8 mouse cellular contexts compared by ENCODE assay signal in the genomic region with DNA sequence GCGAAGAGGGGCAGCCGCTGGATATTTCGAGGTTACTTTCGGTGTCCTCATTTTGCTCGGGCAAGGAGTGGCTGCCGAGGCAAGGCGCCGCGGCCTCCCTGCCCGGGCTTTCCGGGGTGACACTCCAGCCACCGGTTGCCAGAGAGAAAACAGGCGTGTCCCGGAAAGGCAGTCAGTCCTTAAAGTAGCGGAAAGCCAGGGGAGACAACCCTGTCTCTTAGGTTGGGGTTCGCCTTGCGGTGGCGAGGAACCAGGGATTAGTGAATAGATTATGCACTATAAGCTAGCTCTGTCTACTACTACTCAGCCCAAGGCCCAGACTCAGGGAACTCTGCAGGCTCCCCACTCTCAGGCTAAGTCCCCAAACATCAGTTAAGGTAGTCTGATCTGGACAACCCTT. TPM values are rescaled to one million over a fixed set of nuclear protein-coding genes. Genes with fewer than 3 reads are reported as not detected.
A peak's percentile ranks its signal among the peaks of the same experiment; 100 is the strongest.
DNase-seq lines count a peak whose midpoint lies in the region; ATAC-seq and TF ChIP-seq lines count a peak whose summit lies in the region.
"Not testable (repeated sequence)": the region's sequence is repeated elsewhere in the genome, so short reads cannot be mapped to it uniquely, and the experiment has no call there.

No protein-coding gene starts in this region.

- H3K9ac ChIP-seq in heart, embryonic 11.5 days (ENCODE audit: low read depth, low read length); hindbrain, embryonic 14.5 days; kidney, embryonic 16.5 days (replicated peaks; ENCODE audit: low read length); liver, embryonic 14.5 days (replicated peaks); neural tube, embryonic 12.5 days: not testable (repeated sequence)

- not testable (repeated sequence) for H3K36me3 ChIP-seq in heart, embryonic 11.5 days (ENCODE audit: control insufficient read depth, insufficient read depth, low read length); hindbrain, embryonic 14.5 days (replicated peaks; ENCODE audit: control insufficient read depth, insufficient read depth); kidney, embryonic 16.5 days (ENCODE audit: insufficient read depth, low read length); liver, embryonic 14.5 days (replicated peaks; ENCODE audit: control insufficient read depth, insufficient read depth, low read depth); neural tube, embryonic 12.5 days

- not testable (repeated sequence) for H3K9me3 ChIP-seq in heart, embryonic 11.5 days (replicated peaks; ENCODE audit: control insufficient read depth, low read length); hindbrain, embryonic 14.5 days (ENCODE audit: control insufficient read depth, low read length); kidney, embryonic 16.5 days (ENCODE audit: low read length); liver, embryonic 14.5 days (ENCODE audit: control insufficient read depth, low read length); neural tube, embryonic 12.5 days

- not testable (repeated sequence) for DNase-seq in hindbrain, embryonic 14.5 days (ENCODE audit: low spot score); liver, embryonic 14.5 days (ENCODE audit: low read depth in 3 of 3, low spot score in 3 of 3)

- WGBS in heart, embryonic 11.5 days (ENCODE audit: insufficient replicate concordance): no CpG with 5 or more reads among the region's 18 CpGs
- no CpG with 5 or more reads among the region's 18 CpGs for WGBS in hindbrain, embryonic 14.5 days
- WGBS in kidney, embryonic 16.5 days: no CpG with 5 or more reads among the region's 18 CpGs
- no CpG with 5 or more reads among the region's 18 CpGs for WGBS in liver, embryonic 14.5 days (ENCODE audit: insufficient replicate concordance)
- no CpG with 5 or more reads among the region's 18 CpGs for WGBS in neural tube, embryonic 12.5 days

- not testable (repeated sequence) for H3K4me3 ChIP-seq in heart, embryonic 11.5 days (ENCODE audit: low read depth, low read length); hindbrain, embryonic 14.5 days (replicated peaks; ENCODE audit: low read length); kidney, embryonic 16.5 days (ENCODE audit: low read length); liver, embryonic 14.5 days (ENCODE audit: insufficient read depth in 1 of 2, low read depth in 2 of 2, low read length in 2 of 2); neural tube, embryonic 12.5 days

- H3K4me2 ChIP-seq in heart, embryonic 11.5 days; hindbrain, embryonic 14.5 days (replicated peaks); kidney, embryonic 16.5 days (replicated peaks; ENCODE audit: low read depth, low read length); liver, embryonic 14.5 days (ENCODE audit: low read depth); neural tube, embryonic 12.5 days (replicated peaks): not testable (repeated sequence)

- H3K27me3 ChIP-seq in heart, embryonic 11.5 days (ENCODE audit: control insufficient read depth, insufficient read depth, low read length); hindbrain, embryonic 14.5 days (ENCODE audit: control insufficient read depth, insufficient read depth, low read length); kidney, embryonic 16.5 days (ENCODE audit: insufficient read depth, low read length); liver, embryonic 14.5 days (ENCODE audit: control insufficient read depth, insufficient read depth, low read length); neural tube, embryonic 12.5 days (replicated peaks): not testable (repeated sequence)

- peak; percentile 74 for ATAC-seq in CD4-positive, CD25-positive, alpha-beta regulatory T cell, adult 4 months
- ATAC-seq in erythroid progenitor cell, adult 5-6 weeks (replicated peaks; ENCODE audit: low FRiP score, poor library complexity, severe bottlenecking): peak; percentile 87
- peak; percentile 50; the same call in 1 of the 2 replicates for ATAC-seq in heart, embryonic 11.5 days (replicated peaks; ENCODE audit: insufficient number of reproducible peaks, low FRiP score, low TSS enrichment)
- peak; percentile 51 for ATAC-seq in hindbrain, embryonic 14.5 days (ENCODE audit: low FRiP score)
- peak; percentile 60 for ATAC-seq in kidney, embryonic 16.5 days (ENCODE audit: low FRiP score, low TSS enrichment)
- ATAC-seq in liver, embryonic 14.5 days (ENCODE audit: insufficient read depth): peak; percentile 81
- ATAC-seq in megakaryocyte-erythroid progenitor cell, adult 5-6 weeks (replicated peaks; ENCODE audit: low FRiP score, low TSS enrichment, poor library complexity, severe bottlenecking): peak; percentile 74
- peak; percentile 58 for ATAC-seq in neural tube, embryonic 12.5 days (ENCODE audit: low FRiP score, low read depth)

- TF ChIP-seq CTCF in liver, embryonic 14.5 days (IDR thresholded peaks at IDR 0.05; ENCODE audit: low read depth): not testable (repeated sequence)

- not testable (repeated sequence) for TF ChIP-seq EP300 in liver, embryonic 14.5 days (IDR thresholded peaks at IDR 0.05; ENCODE audit: low read depth)

- H3K4me1 ChIP-seq in heart, embryonic 11.5 days (ENCODE audit: control insufficient read depth, insufficient read depth, low read length); hindbrain, embryonic 14.5 days (replicated peaks; ENCODE audit: control insufficient read depth, insufficient read depth, low read length); kidney, embryonic 16.5 days (ENCODE audit: insufficient read depth, low read length); liver, embryonic 14.5 days (replicated peaks; ENCODE audit: control insufficient read depth in 2 of 2, insufficient read depth in 2 of 2, low read length in 1 of 2); neural tube, embryonic 12.5 days: not testable (repeated sequence)

- H3K27ac ChIP-seq in heart, embryonic 11.5 days (ENCODE audit: low read depth, low read length); hindbrain, embryonic 14.5 days; kidney, embryonic 16.5 days (ENCODE audit: low read length); liver, embryonic 14.5 days; neural tube, embryonic 12.5 days: not testable (repeated sequence)

RNA-seq across cellular contexts. Expression of gene Fam177a, which starts 0.5 kb away (rescaled TPM):
- 10 to 100 TPM in 1 of 2 experiments, 1 to 10 TPM in 1; 9.4 to 18.7 TPM for polyA plus RNA-seq in CD4-positive, CD25-positive, alpha-beta regulatory T cell, adult 4 months (2017; shearing (Covaris generic))
- total RNA-seq in erythroid progenitor cell, adult 5-6 weeks (2015; ENCODE audit: low replicate concordance): 22.3 TPM in 1 of 2 replicates, not detected in the other
- 20.3 and 21.4 TPM in 2 replicates for total RNA-seq in erythroid progenitor cell, adult 5-6 weeks (2017; ENCODE audit: low replicate concordance)
- 15.3 and 19.5 TPM in 2 replicates for polyA plus RNA-seq in heart, embryonic 11.5 days (2014; fragmentation: Nextera tagmentation; extraction: Ambion mirVana)
- 57.2 and 63.6 TPM in 2 replicates for polyA plus RNA-seq in hindbrain, embryonic 14.5 days (2014; fragmentation: Nextera tagmentation; extraction: Ambion mirVana)
- 11.7 and 13.5 TPM in 2 replicates for polyA plus RNA-seq in kidney, embryonic 16.5 days (2015; fragmentation: Nextera tagmentation; extraction: Ambion mirVana)
- polyA plus RNA-seq in liver, embryonic 14.5 days (2012; rRNA removed): 2.3 and 3.8 TPM in 2 replicates
- 7.3 and 8.0 TPM in 2 replicates for polyA plus RNA-seq in liver, embryonic 14.5 days (2014; fragmentation: Nextera tagmentation; extraction: Ambion mirVana)
- 5.8 TPM in 1 of 2 replicates, not detected in the other for total RNA-seq in megakaryocyte-erythroid progenitor cell, adult 5-6 weeks (2014; fragmentation: Nextera tagmentation)
- total RNA-seq in megakaryocyte-erythroid progenitor cell, adult 5-6 weeks (2017): 13.9 and 19.9 TPM in 2 replicates
- 22.3 and 28.5 TPM in 2 replicates for polyA plus RNA-seq in neural tube, embryonic 12.5 days (2016; fragmentation: Nextera tagmentation; extraction: Ambion mirVana)

RNA-seq across cellular contexts. Expression of gene Srp54b, which starts 30.2 kb away (rescaled TPM):
- 10 to 100 TPM; 39.0 to 40.9 TPM for polyA plus RNA-seq in CD4-positive, CD25-positive, alpha-beta regulatory T cell, adult 4 months (2017; shearing (Covaris generic))
- total RNA-seq in erythroid progenitor cell, adult 5-6 weeks (2015; ENCODE audit: low replicate concordance): 6.8 and 10.5 TPM in 2 replicates
- total RNA-seq in erythroid progenitor cell, adult 5-6 weeks (2017; ENCODE audit: low replicate concordance): 8.5 and 38.5 TPM in 2 replicates
- polyA plus RNA-seq in heart, embryonic 11.5 days (2014; fragmentation: Nextera tagmentation; extraction: Ambion mirVana): 49.0 and 49.5 TPM in 2 replicates
- 70.5 and 73.5 TPM in 2 replicates for polyA plus RNA-seq in hindbrain, embryonic 14.5 days (2014; fragmentation: Nextera tagmentation; extraction: Ambion mirVana)
- 52.2 and 54.4 TPM in 2 replicates for polyA plus RNA-seq in kidney, embryonic 16.5 days (2015; fragmentation: Nextera tagmentation; extraction: Ambion mirVana)
- 9.5 and 14.0 TPM in 2 replicates for polyA plus RNA-seq in liver, embryonic 14.5 days (2012; rRNA removed)
- 28.7 and 29.0 TPM in 2 replicates for polyA plus RNA-seq in liver, embryonic 14.5 days (2014; fragmentation: Nextera tagmentation; extraction: Ambion mirVana)
- total RNA-seq in megakaryocyte-erythroid progenitor cell, adult 5-6 weeks (2014; fragmentation: Nextera tagmentation): 18.3 and 26.0 TPM in 2 replicates
- 51.0 and 107 TPM in 2 replicates for total RNA-seq in megakaryocyte-erythroid progenitor cell, adult 5-6 weeks (2017)
- 58.2 and 65.5 TPM in 2 replicates for polyA plus RNA-seq in neural tube, embryonic 12.5 days (2016; fragmentation: Nextera tagmentation; extraction: Ambion mirVana)

RNA-seq across cellular contexts. Expression of gene Srp54a, which starts 44.7 kb away (rescaled TPM):
- polyA plus RNA-seq in CD4-positive, CD25-positive, alpha-beta regulatory T cell, adult 4 months (2017; shearing (Covaris generic)): 100 to 1,000 TPM; 140 to 147 TPM
- 44.0 and 56.9 TPM in 2 replicates for total RNA-seq in erythroid progenitor cell, adult 5-6 weeks (2015; ENCODE audit: low replicate concordance)
- 84.2 and 116 TPM in 2 replicates for total RNA-seq in erythroid progenitor cell, adult 5-6 weeks (2017; ENCODE audit: low replicate concordance)
- 131 and 159 TPM in 2 replicates for polyA plus RNA-seq in heart, embryonic 11.5 days (2014; fragmentation: Nextera tagmentation; extraction: Ambion mirVana)
- 210 and 219 TPM in 2 replicates for polyA plus RNA-seq in hindbrain, embryonic 14.5 days (2014; fragmentation: Nextera tagmentation; extraction: Ambion mirVana)
- 163 and 186 TPM in 2 replicates for polyA plus RNA-seq in kidney, embryonic 16.5 days (2015; fragmentation: Nextera tagmentation; extraction: Ambion mirVana)
- polyA plus RNA-seq in liver, embryonic 14.5 days (2012; rRNA removed): 7.1 and 11.2 TPM in 2 replicates
- 89.1 and 91.6 TPM in 2 replicates for polyA plus RNA-seq in liver, embryonic 14.5 days (2014; fragmentation: Nextera tagmentation; extraction: Ambion mirVana)
- 72.6 and 88.9 TPM in 2 replicates for total RNA-seq in megakaryocyte-erythroid progenitor cell, adult 5-6 weeks (2014; fragmentation: Nextera tagmentation)
- 194 and 251 TPM in 2 replicates for total RNA-seq in megakaryocyte-erythroid progenitor cell, adult 5-6 weeks (2017)
- 157 and 175 TPM in 2 replicates for polyA plus RNA-seq in neural tube, embryonic 12.5 days (2016; fragmentation: Nextera tagmentation; extraction: Ambion mirVana)

RNA-seq across cellular contexts. Expression of gene 2700097O09Rik, which starts 44.8 kb away (rescaled TPM):
- polyA plus RNA-seq in CD4-positive, CD25-positive, alpha-beta regulatory T cell, adult 4 months (2017; shearing (Covaris generic)): 10 to 100 TPM; 17.2 to 22.1 TPM
- 9.7 and 27.2 TPM in 2 replicates for total RNA-seq in erythroid progenitor cell, adult 5-6 weeks (2015; ENCODE audit: low replicate concordance)
- 6.7 and 9.9 TPM in 2 replicates for total RNA-seq in erythroid progenitor cell, adult 5-6 weeks (2017; ENCODE audit: low replicate concordance)
- polyA plus RNA-seq in heart, embryonic 11.5 days (2014; fragmentation: Nextera tagmentation; extraction: Ambion mirVana): 25.6 and 31.5 TPM in 2 replicates
- polyA plus RNA-seq in hindbrain, embryonic 14.5 days (2014; fragmentation: Nextera tagmentation; extraction: Ambion mirVana): 26.6 and 27.5 TPM in 2 replicates
- 37.3 and 40.8 TPM in 2 replicates for polyA plus RNA-seq in kidney, embryonic 16.5 days (2015; fragmentation: Nextera tagmentation; extraction: Ambion mirVana)
- 11.1 and 15.0 TPM in 2 replicates for polyA plus RNA-seq in liver, embryonic 14.5 days (2012; rRNA removed)
- 34.3 and 37.0 TPM in 2 replicates for polyA plus RNA-seq in liver, embryonic 14.5 days (2014; fragmentation: Nextera tagmentation; extraction: Ambion mirVana)
- total RNA-seq in megakaryocyte-erythroid progenitor cell, adult 5-6 weeks (2014; fragmentation: Nextera tagmentation): 32.7 and 33.2 TPM in 2 replicates
- total RNA-seq in megakaryocyte-erythroid progenitor cell, adult 5-6 weeks (2017): 19.6 and 20.7 TPM in 2 replicates
- 32.5 and 34.2 TPM in 2 replicates for polyA plus RNA-seq in neural tube, embryonic 12.5 days (2016; fragmentation: Nextera tagmentation; extraction: Ambion mirVana)
